Mouse (Mus musculus): ENCODE results near the gene Clcn6. TPM values are rescaled to one million over a fixed set of nuclear protein-coding genes. Genes with fewer than 3 reads are reported as not detected.
A peak's percentile ranks its signal among the peaks of the same experiment; 100 is the strongest.

Clcn6 gene
- polyA plus RNA-seq (2021): 9.2 TPM

DNA sequence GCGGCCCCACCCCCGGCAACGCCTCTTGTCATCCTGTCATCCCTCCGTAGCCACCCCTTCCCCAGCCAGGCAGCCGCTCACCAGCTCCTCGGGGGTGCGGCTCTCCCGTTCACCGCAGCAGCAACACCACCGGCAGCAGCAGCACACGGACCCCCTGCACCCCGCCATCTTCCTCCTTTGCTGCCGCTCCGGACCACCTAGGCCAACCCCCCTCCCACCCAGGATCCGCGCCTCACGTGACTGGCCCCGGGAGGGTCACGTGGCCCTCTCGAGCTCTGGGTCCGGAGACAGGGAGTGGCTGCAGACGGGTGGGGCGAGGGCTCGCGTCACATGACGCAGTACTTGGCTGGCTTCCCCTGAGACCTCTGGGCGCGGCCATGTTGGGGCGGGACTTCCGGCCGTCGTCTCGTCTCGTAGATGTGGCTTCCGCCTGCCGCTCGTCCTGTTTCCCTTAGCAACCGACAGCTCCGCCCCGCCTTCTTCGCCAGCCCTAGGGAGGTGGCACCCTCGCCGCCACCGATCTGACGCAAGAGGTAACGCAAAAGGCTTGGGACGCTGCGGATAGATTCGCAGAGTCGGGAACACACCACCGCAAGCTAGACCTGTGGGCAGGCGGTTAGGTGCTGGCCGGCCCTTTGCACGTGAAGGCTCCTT, at the start of gene Clcn6, which contains the start of gene Mthfr:
Gene Clcn6 (minus strand): TSS at position 222 of the 654 bp plus-strand sequence.
Gene Mthfr (plus strand): TSS at position 478 of the 654 bp plus-strand sequence.
- TF ChIP-seq CTCF (IDR thresholded peaks at IDR 0.05): no peak
- ATAC-seq (peak; percentile 85), DNase-seq (ENCODE audit: low read depth, low spot score) (peak; percentile 93)
- CTCF ChIA-PET: interaction anchor here (1.6 to 1.9 kb wide), 2 partner anchors 27 to 78 kb away, joined by 4 to 8 read pairs; no protein-coding TSS in a partner anchor
- in situ Hi-C loops (cut with MboI; ENCODE audit: low pct_unique_long_range_greater_than_20kb): no loop called here
- no peaks in the 10 kb centered on the region for H3K27me3 ChIP-seq
- POLR2A ChIA-PET: interaction anchor here (1.1 kb wide), 1 partner anchor 14 kb away, joined by 3 read pairs; no protein-coding TSS in a partner anchor

DNA sequence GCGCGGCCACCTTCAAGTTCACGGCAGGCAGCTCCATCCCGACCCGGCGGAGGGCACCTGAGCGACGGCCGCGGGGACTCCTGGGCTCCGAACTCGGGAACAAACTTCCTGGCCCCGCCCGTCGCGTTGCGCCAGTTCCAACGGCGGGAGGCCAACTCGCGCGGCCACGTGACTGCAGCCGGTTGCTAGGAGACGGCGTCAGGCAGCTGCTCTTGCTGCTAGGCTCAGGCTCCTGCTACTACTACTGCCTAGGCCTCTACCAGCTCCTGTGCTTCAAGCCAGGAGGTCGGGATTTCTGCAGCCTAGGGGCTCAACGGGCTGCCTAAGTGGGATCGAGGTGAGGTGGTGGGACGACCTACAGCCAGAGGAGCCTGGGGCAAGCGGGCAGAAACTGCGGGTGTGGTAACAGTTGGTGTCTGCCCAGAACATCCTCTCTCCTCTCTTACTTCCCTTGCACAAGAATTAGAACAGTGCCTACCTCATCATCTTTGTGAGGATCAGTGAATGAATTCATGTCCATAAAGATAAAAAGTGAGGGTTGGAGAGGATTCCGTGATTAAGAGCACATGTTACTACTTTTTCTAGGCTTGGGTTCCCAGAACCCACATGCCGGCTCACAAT, 49.4 kb upstream of the Clcn6 start, which contains the start of gene Agtrap:
Gene Agtrap (minus strand): TSS at position 125 of the 621 bp plus-strand sequence.
- in situ Hi-C loops (cut with MboI; ENCODE audit: low pct_unique_long_range_greater_than_20kb): no loop called here
- peak; percentile 82 for ATAC-seq
- POLR2A ChIA-PET: no interaction called here

DNA sequence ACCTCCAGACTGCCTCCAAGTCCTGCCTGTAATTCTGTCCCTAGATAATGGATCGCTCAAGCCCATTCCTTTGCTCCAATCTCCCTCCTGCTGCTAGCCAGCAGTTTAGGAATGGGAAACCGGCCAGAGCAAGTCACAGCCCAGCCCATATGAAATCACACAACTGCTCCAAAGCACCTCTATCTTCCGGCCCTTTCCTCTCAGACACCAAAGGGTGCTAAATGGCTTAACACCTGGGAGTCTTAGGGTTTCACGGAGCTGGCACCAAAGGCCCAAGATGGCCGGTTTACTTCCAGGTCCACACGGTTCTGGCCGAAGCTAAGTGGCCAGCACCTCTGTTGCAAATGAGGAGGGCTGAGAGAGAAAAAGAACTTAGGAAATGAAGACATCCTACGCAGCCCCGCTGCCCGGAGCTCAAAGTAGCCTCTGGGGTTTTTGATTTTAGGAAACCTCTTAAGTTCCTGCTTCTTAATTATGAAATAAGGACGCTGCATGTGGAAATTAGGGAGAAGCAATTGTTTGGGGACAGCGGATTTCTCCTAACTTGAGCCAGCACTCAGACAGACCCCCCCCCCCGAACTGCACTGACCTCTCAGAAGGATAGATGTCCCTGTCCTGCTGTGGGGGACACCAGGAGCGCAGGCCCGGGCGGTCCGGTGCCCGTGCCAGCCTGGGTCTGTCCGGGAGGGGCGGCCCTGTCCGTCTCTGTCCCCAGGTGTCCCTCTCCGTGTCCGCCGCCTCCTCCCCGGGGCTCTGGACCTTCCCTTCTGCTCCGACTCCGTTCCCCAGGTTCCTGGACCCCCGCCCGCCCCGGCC, 48.7 kb upstream of the Clcn6 start:
- TF ChIP-seq CTCF (IDR thresholded peaks at IDR 0.05): no peak
- ChIA-PET CTCF (interaction anchor here (1.0 to 2.2 kb wide), 2 partner anchors 21 to 52 kb away, joined by 4 to 6 read pairs; no protein-coding TSS in a partner anchor), POLR2A (interaction anchor here (0.7 kb wide), 1 partner anchor 156 kb away, joined by 3 read pairs; no protein-coding TSS in a partner anchor)
- H3K27me3 ChIP-seq: no peaks in the 10 kb centered on the region
- ATAC-seq: peak; percentile 45
- DNase-seq (ENCODE audit: low read depth, low spot score): no peak
- in situ Hi-C loops (cut with MboI; ENCODE audit: low pct_unique_long_range_greater_than_20kb): no loop called here

More for the DNA sequence above, 49.4 kb upstream of the Clcn6 start, which contains the start of gene Agtrap:
- H3K27me3 ChIP-seq: no peaks in the 10 kb centered on the region
- TF ChIP-seq CTCF (IDR thresholded peaks at IDR 0.05): no peak
- peak; percentile 39 for DNase-seq (ENCODE audit: low read depth, low spot score)
- CTCF ChIA-PET: interaction anchor here (1.0 to 2.2 kb wide), 2 partner anchors 22 to 52 kb away, joined by 4 to 6 read pairs; no protein-coding TSS in a partner anchor

DNA sequence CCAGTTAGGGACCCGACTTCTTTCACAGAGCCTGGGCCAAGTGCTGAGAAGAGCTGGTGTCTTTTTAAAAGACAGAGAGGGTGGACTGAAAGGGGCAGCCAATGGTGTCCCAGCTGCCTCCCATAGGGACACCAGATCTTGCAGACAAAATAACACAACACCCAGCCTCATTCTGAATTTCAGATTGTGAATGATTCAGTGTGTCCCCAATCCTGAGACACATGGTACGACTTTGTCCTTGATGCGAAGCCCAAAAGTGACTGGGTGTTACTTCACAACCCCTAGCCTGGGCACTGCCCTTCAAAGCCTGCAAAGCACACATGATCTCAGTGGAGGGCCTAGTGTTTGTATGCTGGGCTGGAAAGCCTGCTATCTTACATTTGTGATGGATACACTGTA, 47.3 kb upstream of the Clcn6 start:
- DNase-seq (ENCODE audit: low read depth, low spot score) (no peak), ATAC-seq (no peak)
- no peak for TF ChIP-seq CTCF (IDR thresholded peaks at IDR 0.05)
- no peaks in the 10 kb centered on the region for H3K27me3 ChIP-seq
- ChIA-PET CTCF (interaction anchor here (0.9 to 1.3 kb wide), 2 partner anchors 11 to 20 kb away, joined by 3 to 4 read pairs; no protein-coding TSS in a partner anchor), POLR2A (no interaction called here)
- in situ Hi-C loops (cut with MboI; ENCODE audit: low pct_unique_long_range_greater_than_20kb): no loop called here

DNA sequence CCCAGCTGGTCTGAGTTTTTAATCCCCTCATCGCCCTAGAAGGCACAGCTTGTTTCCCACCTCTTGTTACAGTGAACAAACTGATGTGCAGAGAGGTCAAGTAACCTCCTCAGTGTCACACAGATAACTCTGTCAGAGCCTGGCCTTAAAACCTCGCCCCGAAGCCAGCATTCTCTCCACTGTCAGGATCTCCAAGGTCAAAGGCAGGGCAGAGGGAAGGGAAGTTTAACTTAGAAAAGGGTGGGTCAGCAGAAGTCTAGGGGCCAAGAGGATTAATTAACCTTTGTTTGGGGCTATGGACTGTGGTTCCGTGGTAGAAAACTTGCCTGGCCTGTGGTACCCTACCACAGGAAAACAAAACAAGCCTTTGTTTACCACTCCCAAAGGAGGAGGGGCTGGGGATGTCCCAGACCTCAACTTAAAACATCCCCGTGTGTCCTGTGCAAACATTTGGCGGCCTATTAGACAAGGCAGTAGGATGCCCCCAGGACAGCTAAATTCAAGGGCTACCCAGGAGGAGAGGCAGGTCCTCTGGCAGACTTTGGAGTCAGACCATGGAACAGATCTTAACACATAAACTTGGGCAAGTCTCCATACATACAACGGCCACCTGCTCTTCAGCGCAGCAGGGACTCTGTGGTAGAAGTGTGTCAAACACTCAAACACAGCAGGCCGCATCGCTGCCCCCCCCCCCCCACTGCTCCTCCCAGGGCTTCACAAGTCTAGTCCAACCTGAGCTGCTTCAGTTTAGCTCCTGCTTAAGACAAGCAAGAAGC, 46.7 kb upstream of the Clcn6 start:
- TF ChIP-seq CTCF (IDR thresholded peaks at IDR 0.05): no peak
- ChIA-PET POLR2A (no interaction called here), CTCF (interaction anchor here (0.9 to 1.3 kb wide), 2 partner anchors 10 to 19 kb away, joined by 3 to 4 read pairs; no protein-coding TSS in a partner anchor)
- DNase-seq (ENCODE audit: low read depth, low spot score) (no peak), ATAC-seq (no peak)
- H3K27me3 ChIP-seq: no peaks in the 10 kb centered on the region
- in situ Hi-C loops (cut with MboI; ENCODE audit: low pct_unique_long_range_greater_than_20kb): no loop called here

DNA sequence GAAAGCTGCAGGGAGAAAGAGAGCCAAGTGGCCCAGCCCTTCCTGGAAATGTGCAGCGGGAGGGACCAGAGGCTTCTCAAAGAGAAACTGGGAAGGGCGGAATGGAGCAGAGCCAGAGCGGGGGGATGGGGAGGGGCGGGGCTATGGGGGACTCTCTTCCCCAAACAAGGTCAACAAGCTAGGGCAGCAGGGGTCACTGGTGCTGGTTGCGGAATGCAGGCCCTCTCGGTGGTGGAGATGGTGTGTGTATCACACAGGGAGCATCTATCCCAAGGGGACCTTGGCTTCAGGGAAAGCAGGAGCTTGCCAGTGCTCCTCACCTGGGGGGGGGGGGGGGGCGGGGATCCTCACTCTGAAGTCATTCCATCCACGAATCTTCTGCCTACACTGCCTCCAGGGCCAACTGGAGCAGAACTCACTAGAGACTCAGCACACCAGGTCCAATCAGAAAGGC, 45.7 kb upstream of the Clcn6 start:
- in situ Hi-C loops (cut with MboI; ENCODE audit: low pct_unique_long_range_greater_than_20kb): loop anchor here (5.0 kb wide), 1 partner anchor 122 kb away; no protein-coding TSS in a partner anchor
- CTCF ChIA-PET: no interaction called here
- H3K27me3 ChIP-seq: no peaks in the 10 kb centered on the region
- TF ChIP-seq CTCF (IDR thresholded peaks at IDR 0.05): no peak
- DNase-seq (ENCODE audit: low read depth, low spot score) (no peak), ATAC-seq (no peak)
- POLR2A ChIA-PET: no interaction called here

DNA sequence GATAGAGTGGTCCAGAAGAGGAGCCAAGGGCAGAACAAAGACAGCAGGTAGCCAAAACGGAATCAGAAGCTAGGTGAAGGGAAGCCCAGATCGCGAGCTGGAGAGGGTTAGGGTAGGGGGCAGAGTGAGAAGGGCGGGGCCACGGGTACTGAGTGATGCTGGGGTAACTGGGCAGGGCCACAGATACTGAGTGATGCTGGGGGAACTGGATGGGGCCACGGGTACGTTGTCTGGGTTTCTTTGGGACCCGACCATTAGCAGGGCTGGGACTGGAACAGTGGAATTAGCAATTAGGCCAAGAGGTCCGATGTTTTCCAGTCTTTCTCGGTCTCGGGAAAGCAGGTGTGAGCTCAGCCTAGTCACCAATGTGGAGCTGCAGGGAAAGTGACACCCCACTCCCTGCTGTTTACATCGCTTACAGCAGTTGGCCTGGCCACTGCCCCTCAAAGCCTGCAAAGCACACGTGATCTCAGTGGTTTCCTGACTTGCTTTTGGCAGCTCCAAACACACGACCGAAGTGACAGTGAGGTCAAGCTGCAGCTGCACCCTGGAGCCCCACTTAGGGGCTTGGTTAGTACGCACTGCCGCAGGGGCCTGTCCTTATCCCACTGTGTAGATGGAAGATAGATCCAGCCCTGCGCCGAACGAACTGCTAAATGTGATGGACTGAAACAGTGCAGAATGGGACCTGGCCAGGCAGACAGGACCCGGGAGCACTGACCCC, 44.7 kb upstream of the Clcn6 start:
- no peaks in the 10 kb centered on the region for H3K27me3 ChIP-seq
- in situ Hi-C loops (cut with MboI; ENCODE audit: low pct_unique_long_range_greater_than_20kb): loop anchor here (5.0 kb wide), 1 partner anchor 121 kb away; no protein-coding TSS in a partner anchor
- no peak for DNase-seq (ENCODE audit: low read depth, low spot score)
- POLR2A ChIA-PET: no interaction called here
- CTCF ChIA-PET: interaction anchor here (1.8 to 1.9 kb wide), 3 partner anchors 11 to 17 kb away, joined by 5 to 9 read pairs (median 7); no protein-coding TSS in a partner anchor
- TF ChIP-seq CTCF (IDR thresholded peaks at IDR 0.05): no peak
- ATAC-seq: no peak

DNA sequence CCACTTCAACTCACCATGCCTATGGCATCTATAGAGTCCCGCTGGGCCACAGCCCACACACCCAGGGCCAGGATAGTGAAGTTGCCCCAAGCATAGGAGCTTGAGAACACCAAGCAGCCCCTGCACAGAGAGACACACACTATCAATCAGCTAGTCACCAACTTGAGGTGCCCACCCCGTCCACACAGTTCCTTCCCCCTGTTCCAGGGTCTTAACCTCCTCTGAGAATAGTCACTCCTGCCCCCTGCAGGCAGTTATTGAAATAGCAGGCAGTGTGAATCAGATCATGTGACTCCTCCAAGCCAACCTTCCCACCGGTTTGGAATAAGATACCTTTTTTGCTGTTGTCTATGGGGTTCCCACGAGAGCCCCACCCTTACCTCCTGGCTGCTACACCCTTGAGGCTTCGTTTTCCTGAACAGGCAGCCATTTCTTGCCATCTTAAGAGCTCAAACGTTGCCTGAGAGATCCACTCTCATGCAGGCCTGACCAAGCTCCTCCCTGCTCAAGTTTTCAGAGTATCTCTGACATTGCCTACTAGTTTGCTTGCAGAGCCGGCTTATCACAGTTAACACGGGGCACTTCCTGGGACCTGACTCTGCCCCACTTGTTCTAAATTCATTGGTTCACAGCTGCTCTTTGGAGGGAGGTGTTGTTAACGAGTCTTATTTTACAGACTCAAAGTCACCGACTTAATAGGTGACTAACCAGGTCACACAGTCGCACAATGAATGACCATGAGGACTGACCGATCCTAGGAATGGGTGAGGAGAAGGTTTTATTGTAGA, 43.8 kb upstream of the Clcn6 start:
- no peak for ATAC-seq
- CTCF ChIA-PET: interaction anchor here (1.8 to 1.9 kb wide), 3 partner anchors 10 to 16 kb away, joined by 5 to 9 read pairs (median 7); no protein-coding TSS in a partner anchor

More for the DNA sequence above, 43.8 kb upstream of the Clcn6 start:
- in situ Hi-C loops (cut with MboI; ENCODE audit: low pct_unique_long_range_greater_than_20kb): loop anchor here (5.0 kb wide), 1 partner anchor 120 kb away; no protein-coding TSS in a partner anchor
- POLR2A ChIA-PET: no interaction called here
- no peak for DNase-seq (ENCODE audit: low read depth, low spot score)
- TF ChIP-seq CTCF (IDR thresholded peaks at IDR 0.05): no peak
- H3K27me3 ChIP-seq: no peaks in the 10 kb centered on the region
